Mouse (Mus musculus) kidney, postnatal 14 days (tissue): ENCODE results near the gene Bend4.

Experiments
- DNase-seq: peaks from one replicate; pipeline ENCODE4 v3.0.0; 2022; ENCODE audit warnings: mixed read lengths

The Bend4 gene

GRCm38 (mm10) chr5:67411475-67411874 lies 16.6 kb downstream of the Bend4 start:
- no peak for DNase-seq

GRCm38 (mm10) chr5:67410426-67410825 lies 17.7 kb downstream of the Bend4 start:
- no peak for DNase-seq

- DNase-seq = no peak
These were observed 19.7 kb downstream of the Bend4 start for GRCm38 (mm10) chr5:67408391-67408790.

GRCm38 (mm10) chr5:67404919-67405318 lies 23.2 kb downstream of the Bend4 start:
- DNase-seq = no peak

- DNase-seq = no peak
These were observed 23.7 kb downstream of the Bend4 start for GRCm38 (mm10) chr5:67404380-67404779.

- peak; percentile 15 for DNase-seq
These were observed 26.5 kb downstream of the Bend4 start for GRCm38 (mm10) chr5:67401612-67402011.

GRCm38 (mm10) chr5:67400608-67401480 lies 27.3 kb downstream of the Bend4 start:
- no peak for DNase-seq

- DNase-seq = no peak
These were observed 28.1 kb downstream of the Bend4 start for GRCm38 (mm10) chr5:67399876-67400607.

- DNase-seq = no peak
These were observed 30.9 kb downstream of the Bend4 start for GRCm38 (mm10) chr5:67397186-67397585.

- no peak for DNase-seq
These were observed 32.8 kb downstream of the Bend4 start for GRCm38 (mm10) chr5:67395211-67395851.

- no peak for DNase-seq
These were observed 34.2 kb downstream of the Bend4 start for GRCm38 (mm10) chr5:67393951-67394350.

- no peak for DNase-seq
These were observed 45.6 kb downstream of the Bend4 start for GRCm38 (mm10) chr5:67382556-67382955.

- no peak for DNase-seq
These were observed 46.4 kb downstream of the Bend4 start for GRCm38 (mm10) chr5:67381690-67382089.

- DNase-seq = no peak
These were observed 51.0 kb downstream of the Bend4 start for GRCm38 (mm10) chr5:67377044-67377621.

GRCm38 (mm10) chr5:67362931-67363330 lies 65.2 kb downstream of the Bend4 start:
- DNase-seq = no peak

GRCm38 (mm10) chr5:67362316-67362715 lies 65.8 kb downstream of the Bend4 start:
- DNase-seq = no peak

- no peak for DNase-seq
These were observed 79.2 kb downstream of the Bend4 start for GRCm38 (mm10) chr5:67348949-67349348.

GRCm38 (mm10) chr5:67347060-67347459 lies 81.0 kb downstream of the Bend4 start:
- no peak for DNase-seq
